Mouse (Mus musculus) thymus, adult 2 months (tissue): ENCODE results near the gene Nr1h4.

ENCODE experiments used
- CTCF ChIP-seq: fragments of 200-500 bp; IDR thresholded peaks from 2 replicates; pipeline ENCODE4 v1.5.1; 2012; ENCODE audit warnings: mild to moderate bottlenecking, control low read depth, low read length, moderate library complexity, borderline replicate concordance; ENCODE audit not compliant: control insufficient read depth, poor library complexity, insufficient read depth; ENCODE audit errors: extremely low read depth
- POLR2A ChIP-seq: fragments of 200-500 bp; IDR thresholded peaks from 2 replicates; pipeline ENCODE4 v1.6.1; 2012; ENCODE audit warnings: mild to moderate bottlenecking, low read length, control low read depth, moderate library complexity; ENCODE audit not compliant: control insufficient read depth, poor library complexity, insufficient read depth; ENCODE audit errors: extremely low read depth

DNA sequence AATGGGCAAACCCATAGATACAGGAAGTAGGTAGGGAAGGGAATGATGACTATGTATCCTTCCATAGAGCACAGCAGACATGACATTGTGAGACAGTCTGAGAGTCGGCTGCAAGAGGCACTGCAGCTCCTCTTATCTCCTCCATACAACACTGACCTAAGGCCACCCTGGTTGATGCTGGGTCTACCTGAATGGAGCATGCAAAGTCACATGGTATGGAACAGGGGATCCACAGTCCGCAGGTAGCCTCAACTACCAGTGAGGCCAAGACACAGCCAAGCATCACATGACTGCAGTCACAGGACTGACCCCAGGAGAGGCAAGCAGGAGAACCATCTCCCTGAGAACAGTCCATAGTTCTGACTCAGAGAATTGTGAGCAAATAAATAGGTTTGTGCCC is 34.0 kb upstream of the Nr1h4 start:
- no peak for TF ChIP-seq CTCF
- TF ChIP-seq POLR2A = no peak
